Mouse (Mus musculus) heart, postnatal 0 days (tissue): Measurements from ENCODE around the gene Kit. TPM values are rescaled to one million over a fixed set of nuclear protein-coding genes. Genes with fewer than 3 reads are reported as not detected.

ENCODE experiments used
- ATAC-seq: fragments of 200-750 bp; cut with Nextera tagmentation; 2 replicates; pipeline ENCODE4 v1.8.0; 2017; ENCODE audit warnings: low read depth, moderate number of reproducible peaks, moderate library complexity; ENCODE audit not compliant: insufficient read depth
- DNase-seq: peaks from one replicate; pipeline ENCODE4 v3.0.0-alpha.2; 2016; ENCODE audit warnings: low spot score
- H3K27ac ChIP-seq: fragments of 300-500 bp; sonication (generic); 2 replicates; pipeline ENCODE4 v1.5.1; 2014; ENCODE audit warnings: low read depth, mild to moderate bottlenecking
- H3K27me3 ChIP-seq: fragments of 300-500 bp; sonication (generic); 2 replicates; pipeline ENCODE4 v1.6.1; 2014; ENCODE audit warnings: low read length, mixed read lengths; ENCODE audit not compliant: control insufficient read depth, insufficient read depth
- H3K36me3 ChIP-seq: fragments of 300-500 bp; sonication (generic); replicated peaks from 2 replicates; pipeline ENCODE4 v1.6.1; 2014; ENCODE audit warnings: low read length, mixed read lengths; ENCODE audit not compliant: control insufficient read depth, insufficient read depth
- H3K4me1 ChIP-seq: fragments of 300-500 bp; sonication (generic); 2 replicates; pipeline ENCODE4 v1.6.1; 2014; ENCODE audit warnings: antibody characterized with exemption; ENCODE audit not compliant: control insufficient read depth, insufficient read depth
- H3K4me2 ChIP-seq: fragments of 300-500 bp; sonication (generic); 2 replicates; pipeline ENCODE4 v1.6.1; 2014; ENCODE audit warnings: low read depth, mild to moderate bottlenecking, low read length, moderate library complexity
- H3K4me3 ChIP-seq: fragments of 300-500 bp; sonication (generic); 2 replicates; pipeline ENCODE4 v1.5.1; 2014; ENCODE audit warnings: low read depth, low read length
- H3K9ac ChIP-seq: fragments of 300-500 bp; sonication (generic); replicated peaks from 2 replicates; pipeline ENCODE4 v1.6.1; 2014; ENCODE audit warnings: low read depth, low read length, mixed read lengths
- H3K9me3 ChIP-seq: fragments of 300-500 bp; sonication (generic); replicated peaks from 2 replicates; pipeline ENCODE4 v1.6.1; 2016; ENCODE audit warnings: low read length; ENCODE audit not compliant: control insufficient read depth
- CTCF ChIP-seq: IDR thresholded peaks from 2 replicates; pipeline ENCODE4 v1.5.1; 2016; ENCODE audit warnings: antibody characterized with exemption, control low read depth, low read depth
- EP300 ChIP-seq: IDR thresholded peaks from 2 replicates; pipeline ENCODE4 v1.6.1; 2016; ENCODE audit warnings: antibody characterized with exemption, low read depth
- WGBS: fragments of 180-500 bp; shearing (Covaris S2); extraction: QIAGEN DNeasy Blood & Tissue Kit; methylation state at CpG from one replicate; pipeline ENCODE4 v1.1.7; 2014; 5-methylcytosine and 5-hydroxymethylcytosine counted together
- polyA plus RNA-seq: library from polyadenylated mRNA; unstranded; fragments of >200 nt; fragmentation: Nextera tagmentation; extraction: Ambion mirVana; gene quantifications from 2 replicates; pipeline ENCODE4 v1.2.1, GENCODE M21; 2015
- total RNA-seq: library from RNA; depleted of rRNA; stranded (reverse); fragments of >200 nt; gene quantifications from 2 replicates; pipeline ENCODE4 v1.2.3, GENCODE M21; 2014; ENCODE audit warnings: low replicate concordance

Gene Kit
- total and polyA plus RNA-seq, 2 experiments from 2014 or later: 4.9 to 14.9 TPM

DNA sequence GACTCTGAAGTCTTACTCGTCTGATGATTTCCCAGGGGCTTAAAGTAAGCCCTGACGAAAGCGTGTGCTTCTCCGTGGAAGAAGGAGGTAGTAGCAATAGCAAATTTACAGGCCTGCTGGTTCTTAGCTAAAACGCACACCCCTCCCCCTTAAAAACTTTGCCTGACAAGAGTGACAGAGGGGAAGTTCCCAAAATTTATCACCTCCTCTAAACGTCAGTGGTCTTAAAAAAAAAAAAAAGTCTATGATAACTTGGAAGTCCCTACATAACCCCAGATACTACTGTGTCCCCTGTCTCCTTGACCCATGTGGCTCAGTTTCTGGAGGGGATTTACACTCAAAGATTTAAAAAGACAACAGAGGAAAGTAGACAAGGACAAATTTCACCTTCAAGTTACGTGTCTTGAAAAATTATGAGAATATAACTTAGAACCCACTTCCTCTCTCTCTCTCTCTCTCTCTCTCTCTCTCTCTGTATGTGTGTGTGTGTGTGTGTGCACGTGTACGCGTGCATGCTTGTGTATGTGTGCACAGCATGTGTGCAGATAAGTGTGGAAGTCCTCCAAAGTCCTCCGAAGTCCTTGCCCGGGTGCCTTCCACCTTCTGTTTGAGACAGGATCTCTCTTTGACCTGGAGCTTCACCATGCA, 120.6 kb downstream of the Kit start:
- H3K9me3 ChIP-seq: no peaks in the 10 kb centered on the region
- no peak overlapping the region for H3K4me2 ChIP-seq
- H3K4me3 ChIP-seq: no peak overlapping the region
- H3K27ac ChIP-seq: no peak overlapping the region
- DNase-seq (no peak), ATAC-seq (no peak)
- 75% methylated on average over 12 of the region's 12 CpGs for WGBS
- H3K27me3 ChIP-seq: no peaks in the 10 kb centered on the region
- H3K4me1 ChIP-seq: 0 out of 2 replicates have a peak, but pooled peaks cover 3% of the 10 kb centered on the region
- no peak overlapping the region for H3K9ac ChIP-seq
- TF ChIP-seq EP300: no peak
- no peak for TF ChIP-seq CTCF
- H3K36me3 ChIP-seq: no peaks in the 10 kb centered on the region

DNA sequence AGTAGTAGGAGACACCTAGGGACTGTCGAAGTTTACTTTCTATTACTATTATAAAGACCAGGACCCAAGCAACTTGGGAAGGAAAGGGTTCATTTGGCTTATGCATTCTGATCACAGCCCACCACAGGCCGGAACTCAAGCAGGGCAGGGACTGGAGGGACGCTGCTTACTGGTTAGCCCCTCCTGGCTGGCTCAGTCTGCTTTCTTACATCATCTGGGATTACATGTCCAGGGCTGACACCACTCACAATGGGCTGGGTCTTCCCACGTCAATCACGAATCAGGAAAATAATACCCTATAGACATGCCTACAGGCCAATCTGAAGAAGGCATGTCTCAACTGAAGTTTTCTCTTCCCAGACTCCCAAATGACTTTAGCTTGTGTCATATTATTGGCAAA, 122.2 kb downstream of the Kit start:
- H3K9ac ChIP-seq: no peak overlapping the region
- TF ChIP-seq CTCF: no peak
- no peak for TF ChIP-seq EP300
- 73% methylated on average over 5 of the region's 5 CpGs for WGBS
- H3K36me3 ChIP-seq: no peaks in the 10 kb centered on the region
- H3K9me3 ChIP-seq: no peaks in the 10 kb centered on the region
- ATAC-seq: no peak
- no peaks in the 10 kb centered on the region for H3K27me3 ChIP-seq
- H3K4me3 ChIP-seq: no peak overlapping the region
- 0 out of 2 replicates have a peak, but pooled peaks cover 3% of the 10 kb centered on the region for H3K4me1 ChIP-seq
- DNase-seq: no peak
- H3K27ac ChIP-seq: no peak overlapping the region
- H3K4me2 ChIP-seq: no peak overlapping the region

DNA sequence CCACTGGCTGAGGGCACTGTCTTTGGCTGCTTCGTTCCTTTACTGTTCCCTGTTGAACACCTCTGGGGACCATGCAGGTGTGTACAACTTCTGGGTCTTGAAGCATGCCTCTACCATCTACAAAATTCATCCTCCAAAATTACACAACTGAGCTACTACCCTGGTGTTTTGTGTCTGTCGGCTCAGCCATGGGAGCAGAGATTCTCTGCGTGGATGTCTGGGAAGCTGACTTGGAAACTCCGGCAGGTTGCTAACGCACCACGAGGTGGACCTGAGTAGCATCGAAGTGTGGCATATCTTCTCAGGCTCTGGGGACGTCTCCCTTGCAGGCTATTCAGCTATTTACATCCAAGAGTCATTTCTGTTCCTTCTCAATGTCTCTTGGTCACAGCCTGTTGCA, 123.8 kb downstream of the Kit start:
- Histone ChIP-seq H3K27me3 (no peaks in the 10 kb centered on the region), H3K4me2 (no peak overlapping the region), H3K4me3 (no peak overlapping the region), H3K36me3 (no peaks in the 10 kb centered on the region), H3K9ac (no peak overlapping the region), H3K27ac (no peak overlapping the region), H3K4me1 (no peaks in the 10 kb centered on the region), H3K9me3 (no peaks in the 10 kb centered on the region)
- WGBS: 78% methylated on average over 8 of the region's 8 CpGs
- TF ChIP-seq EP300 (no peak), CTCF (no peak)
- DNase-seq (no peak), ATAC-seq (no peak)

DNA sequence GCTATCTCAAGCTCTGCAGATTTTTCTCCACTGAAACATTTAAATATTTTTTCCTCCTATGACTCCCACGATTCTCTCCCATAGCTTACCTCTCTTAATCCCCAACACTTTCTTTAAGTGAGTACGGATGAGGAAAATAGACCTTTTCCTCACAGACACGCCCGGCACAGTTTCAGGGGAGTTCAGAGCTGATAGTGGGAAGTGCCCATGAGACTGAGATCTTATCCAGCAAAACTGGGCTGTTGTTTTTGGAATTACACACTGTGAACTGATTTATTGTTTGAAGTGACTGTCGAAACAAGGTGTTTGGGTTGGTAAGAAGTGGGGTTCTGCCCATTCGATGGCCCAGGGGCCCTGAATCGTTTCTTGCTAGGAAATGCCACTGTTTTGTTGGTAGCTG, 124.4 kb downstream of the Kit start:
- TF ChIP-seq EP300 (no peak), CTCF (no peak)
- no peak for DNase-seq
- 55% methylated on average over 7 of the region's 7 CpGs for WGBS

DNA sequence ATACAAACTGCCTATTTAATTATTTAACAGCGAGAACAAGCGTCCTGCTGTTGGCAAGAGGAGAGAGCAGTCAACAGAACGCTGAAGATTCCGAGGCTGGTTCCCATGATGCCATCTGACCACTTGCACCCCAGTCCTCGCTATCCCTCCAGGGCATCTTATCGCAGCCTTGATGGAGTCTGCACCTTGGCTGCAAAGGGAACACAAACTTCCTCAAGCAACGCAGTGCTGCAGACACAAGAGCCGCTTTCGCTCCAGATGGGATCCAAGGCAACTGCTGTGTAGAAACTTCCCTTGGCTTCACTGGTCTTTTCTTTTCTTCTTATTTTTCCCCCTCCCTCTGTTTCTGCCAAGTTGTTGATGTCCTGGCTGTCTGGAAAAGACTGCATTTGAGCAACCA, 124.8 kb downstream of the Kit start:
- no peak for DNase-seq
- no peak overlapping the region for H3K4me3 ChIP-seq
- no peak overlapping the region for H3K4me2 ChIP-seq
- no peaks in the 10 kb centered on the region for H3K27me3 ChIP-seq
- 79% methylated on average over 9 of the region's 9 CpGs for WGBS
- peaks cover 3% of the 10 kb centered on the region; the same call in 1 of the 2 replicates for H3K9me3 ChIP-seq
- no peak for TF ChIP-seq EP300
- no peak for TF ChIP-seq CTCF
- H3K9ac ChIP-seq: no peak overlapping the region
- no peaks in the 10 kb centered on the region for H3K36me3 ChIP-seq
- no peaks in the 10 kb centered on the region for H3K4me1 ChIP-seq
- no peak overlapping the region for H3K27ac ChIP-seq
- no peak for ATAC-seq

More for the DNA sequence above, 124.4 kb downstream of the Kit start:
- no peak overlapping the region for H3K4me2 ChIP-seq
- no peak overlapping the region for H3K9ac ChIP-seq
- H3K27ac ChIP-seq: no peak overlapping the region
- peaks cover 3% of the 10 kb centered on the region; the same call in 1 of the 2 replicates for H3K9me3 ChIP-seq
- H3K4me1 ChIP-seq: no peaks in the 10 kb centered on the region
- no peaks in the 10 kb centered on the region for H3K27me3 ChIP-seq
- H3K4me3 ChIP-seq: no peak overlapping the region
- ATAC-seq: no peak
- H3K36me3 ChIP-seq: no peaks in the 10 kb centered on the region

DNA sequence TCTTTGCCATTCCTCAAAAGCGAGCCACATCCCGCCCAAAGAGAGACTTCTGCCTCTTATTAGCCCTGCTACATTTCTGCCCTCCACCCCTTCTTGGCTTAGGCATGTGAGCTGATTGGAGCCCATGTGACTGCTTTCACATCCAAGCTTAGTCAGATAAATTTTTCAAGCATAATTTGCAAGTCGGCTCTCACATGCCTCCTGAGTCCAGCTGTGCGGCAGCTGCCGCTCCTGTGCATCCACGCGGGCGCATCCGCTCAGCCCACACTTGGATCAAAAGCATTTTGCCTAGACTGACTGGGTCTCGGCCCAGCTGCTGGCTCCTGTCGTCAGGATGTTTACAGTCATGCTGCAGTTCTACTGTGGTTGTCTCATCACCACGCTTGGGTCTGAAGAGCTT, 126.9 kb downstream of the Kit start:
- Histone ChIP-seq H3K9ac (no peak overlapping the region), H3K36me3 (no peaks in the 10 kb centered on the region), H3K4me3 (no peak overlapping the region), H3K27ac (no peak overlapping the region), H3K9me3 (peaks cover 3% of the 10 kb centered on the region; the same call in 1 of the 2 replicates), H3K27me3 (no peaks in the 10 kb centered on the region), H3K4me1 (no peaks in the 10 kb centered on the region), H3K4me2 (no peak overlapping the region)
- DNase-seq (peak; percentile 20), ATAC-seq (no peak)
- TF ChIP-seq CTCF (no peak), EP300 (no peak)
- 58% methylated on average over 12 of the region's 12 CpGs for WGBS
